Mouse (Mus musculus) right cerebral cortex, postnatal 36 days (tissue): ENCODE measurements at regions not wholly inside any gene's neighbourhood (a gene's known extent, or its start where the extent isn't known, plus 50 kb on each side); places are given as distances from the start of the nearest gene placed in this dataset.

Experiments used
- DNase-seq, 2 experiments: peaks; one replicate each; pipeline ENCODE4 v3.0.0; 2022; ENCODE audit warnings: low spot score in 2 of 2, mixed read lengths in 1 of 2

DNA sequence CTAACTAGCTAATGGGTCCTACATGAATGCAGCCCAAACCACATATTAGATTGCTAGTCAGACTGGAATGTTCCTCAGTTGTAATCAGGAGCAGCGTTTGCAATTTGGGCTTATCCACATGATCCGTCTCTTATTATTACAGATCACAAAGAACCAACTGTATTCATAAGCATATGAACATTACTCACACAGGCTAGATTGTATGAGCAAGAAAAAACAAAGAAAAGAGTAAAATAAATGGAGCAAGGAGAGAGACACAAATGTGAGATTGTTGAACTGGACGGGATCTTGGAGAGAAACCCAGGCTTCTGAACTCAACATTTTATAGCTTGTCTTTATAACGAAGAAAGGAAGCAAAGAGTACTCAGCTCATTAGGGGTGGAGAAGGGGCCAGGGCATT is 148.0 kb upstream of the Dusp10 start:
- DNase-seq: no peak

DNA sequence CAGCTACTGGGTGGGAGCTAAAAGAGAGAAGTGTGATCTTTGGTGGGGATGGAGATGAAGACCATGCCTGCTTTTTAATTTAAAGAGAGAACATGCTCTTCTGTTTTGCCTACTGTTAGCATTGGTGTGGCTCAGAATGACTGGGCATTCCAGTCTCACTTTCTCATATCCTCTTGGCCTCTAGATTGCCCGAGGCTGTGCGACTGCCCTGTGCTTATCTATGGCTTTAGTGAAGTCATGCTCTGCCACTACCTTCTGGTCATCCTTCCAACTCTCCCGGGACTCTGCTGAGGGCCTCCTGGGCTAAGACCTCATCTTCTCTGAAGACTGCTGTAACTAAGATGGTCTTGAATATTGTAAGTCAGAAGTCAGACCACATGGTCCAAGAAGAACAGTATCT is 147.5 kb upstream of the Dusp10 start:
- no peak for DNase-seq

DNA sequence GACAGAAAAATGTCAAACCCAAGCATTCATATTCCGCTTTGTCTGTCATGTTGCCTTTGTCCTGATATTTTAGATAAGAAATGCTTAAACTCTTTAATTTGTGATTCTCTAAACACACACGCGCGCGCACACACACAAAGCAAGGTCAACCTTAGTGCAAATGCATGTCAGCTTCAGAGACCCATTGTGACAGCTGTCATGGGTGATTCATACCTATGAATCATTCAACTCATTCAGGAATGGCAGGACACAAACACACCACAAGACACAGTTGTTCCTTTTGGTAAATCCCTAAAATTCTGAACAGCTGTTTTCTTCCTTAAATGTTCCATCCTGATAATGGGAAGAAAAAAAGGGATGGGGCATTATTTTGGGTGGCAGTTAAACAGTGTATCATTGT is 144.1 kb upstream of the Dusp10 start:
- DNase-seq: no peak

DNA sequence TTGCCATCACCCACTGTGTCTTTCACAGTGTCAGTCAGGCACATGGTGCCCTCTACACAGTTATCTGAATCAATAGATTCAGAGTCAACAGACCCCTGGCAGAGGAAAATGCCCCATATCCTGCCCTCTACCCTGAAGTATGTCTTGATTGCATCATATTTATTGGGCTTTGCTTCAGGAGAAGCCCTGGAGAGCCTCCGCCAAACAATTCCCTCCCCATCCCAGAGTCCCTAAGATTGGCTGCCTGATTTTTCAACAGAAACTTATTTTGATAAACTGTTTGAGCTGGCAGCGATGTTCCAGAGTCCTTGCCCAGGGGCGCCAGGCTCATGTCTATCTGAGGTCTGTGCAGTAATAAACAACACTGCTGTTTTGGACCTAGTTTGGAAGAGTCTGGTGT is 117.2 kb upstream of the Dusp10 start:
- no peak for DNase-seq

DNA sequence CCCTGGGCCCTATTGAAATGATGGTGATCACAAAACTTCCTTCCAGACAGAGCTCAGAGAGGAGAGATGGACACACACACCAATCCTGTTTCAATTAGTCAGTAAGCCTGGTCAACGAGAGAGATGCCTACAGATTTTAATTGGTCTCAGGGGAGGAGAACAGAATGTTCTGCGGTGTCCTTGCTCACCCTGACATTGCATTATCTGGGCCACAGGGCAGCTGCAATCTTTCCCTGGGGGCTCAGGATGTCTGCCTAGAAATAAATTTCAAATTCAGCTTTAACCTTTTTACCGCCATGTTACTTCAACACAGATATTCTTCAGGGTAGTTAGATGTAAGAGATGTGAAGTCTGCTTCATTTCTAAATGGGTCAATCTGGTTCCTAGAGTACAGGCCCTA is 115.0 kb upstream of the Dusp10 start:
- DNase-seq: no peak

DNA sequence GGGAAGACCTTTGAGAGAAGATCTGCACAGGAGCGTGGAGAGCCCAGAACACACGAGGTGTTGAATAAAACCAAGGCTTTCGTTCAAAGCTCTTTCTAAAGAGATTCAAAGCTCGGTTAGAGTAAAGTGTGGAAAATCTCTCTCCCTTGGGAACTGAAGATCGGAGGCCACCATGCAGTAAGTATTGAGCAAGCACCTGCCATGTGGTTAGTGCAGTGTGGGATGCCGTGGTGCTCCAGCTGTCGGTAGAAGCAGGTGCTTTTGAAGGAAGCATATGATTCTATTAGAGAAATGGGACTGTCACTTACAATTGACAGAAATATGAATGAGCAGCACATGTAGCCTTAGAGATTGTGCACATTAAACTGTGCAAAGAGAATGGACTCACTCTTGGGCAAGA is 108.5 kb upstream of the Dusp10 start:
- no peak for DNase-seq

DNA sequence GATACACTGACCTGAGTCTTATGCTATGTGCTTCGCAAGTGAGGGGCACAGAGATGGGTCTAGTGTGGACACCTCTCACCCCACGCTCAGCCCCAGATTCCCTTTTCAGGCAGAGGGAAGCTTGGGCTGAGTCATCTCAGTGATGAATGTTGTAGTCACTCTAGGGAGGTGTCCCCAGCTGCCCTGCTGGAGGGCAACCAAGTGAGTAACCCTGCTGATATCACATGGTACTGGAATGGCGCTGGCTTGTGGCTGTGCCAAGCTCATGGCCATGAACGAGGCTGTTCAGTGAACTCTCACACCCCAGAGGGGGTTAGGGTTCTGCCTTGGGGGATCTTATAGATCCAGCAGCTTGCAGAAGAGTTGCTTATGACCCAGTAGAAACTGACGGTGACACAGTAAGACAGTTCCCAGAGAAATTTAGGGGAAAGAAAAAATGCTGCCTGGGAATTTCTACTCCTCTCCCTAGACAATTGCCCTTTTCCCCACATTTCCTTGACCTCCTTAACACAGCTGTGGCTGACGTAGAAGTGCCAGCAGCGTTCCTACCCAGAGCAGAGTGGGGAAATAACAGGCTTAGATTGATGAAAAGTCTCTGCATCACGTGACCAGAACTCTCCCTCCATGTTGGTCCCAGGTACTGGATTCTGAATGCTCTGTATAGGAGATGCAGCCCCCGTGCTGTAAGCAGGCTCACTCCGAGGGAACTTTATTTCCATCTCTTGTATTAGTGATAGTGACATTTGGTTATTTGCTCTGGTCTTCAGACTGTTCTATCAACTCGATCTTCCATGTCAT is 107.6 kb upstream of the Dusp10 start:
- no peak for DNase-seq

DNA sequence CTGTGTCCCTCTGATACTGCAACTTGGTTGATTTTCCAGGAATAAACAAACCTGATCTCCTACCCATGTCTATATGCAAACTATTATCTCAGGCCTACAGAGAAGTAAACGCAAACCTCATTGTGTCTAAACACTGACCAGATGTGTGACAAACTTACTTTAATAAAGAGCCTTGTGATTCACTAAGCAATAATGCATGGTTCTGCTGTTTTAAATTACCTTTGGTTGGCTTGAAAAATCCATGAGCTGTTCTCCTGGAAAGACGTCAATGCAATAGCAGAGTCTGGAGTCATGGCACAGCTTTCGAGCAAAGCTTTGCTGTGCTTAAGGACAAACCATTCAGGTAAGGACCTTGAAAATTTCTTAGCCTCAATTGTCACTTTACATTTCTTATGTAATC is 95.4 kb upstream of the Dusp10 start:
- no peak for DNase-seq

DNA sequence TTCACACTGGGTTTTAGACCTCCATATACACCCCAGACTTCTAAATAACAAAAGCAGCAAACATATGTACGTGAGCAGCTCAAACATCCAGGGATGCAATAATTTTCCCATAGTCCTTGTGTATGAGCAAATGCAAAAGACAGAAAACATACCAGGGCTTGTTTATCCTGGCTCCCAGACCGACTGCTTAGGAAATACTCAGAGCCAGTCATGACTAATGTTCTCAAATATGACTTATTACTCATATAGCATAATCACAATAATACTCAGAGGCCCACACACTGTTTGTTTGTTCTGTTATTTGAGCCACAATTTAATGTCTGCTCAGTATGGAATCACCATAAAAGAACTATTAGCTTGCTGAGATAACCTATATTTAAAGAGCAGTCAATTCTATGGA is 91.8 kb upstream of the Dusp10 start:
- no peak for DNase-seq

DNA sequence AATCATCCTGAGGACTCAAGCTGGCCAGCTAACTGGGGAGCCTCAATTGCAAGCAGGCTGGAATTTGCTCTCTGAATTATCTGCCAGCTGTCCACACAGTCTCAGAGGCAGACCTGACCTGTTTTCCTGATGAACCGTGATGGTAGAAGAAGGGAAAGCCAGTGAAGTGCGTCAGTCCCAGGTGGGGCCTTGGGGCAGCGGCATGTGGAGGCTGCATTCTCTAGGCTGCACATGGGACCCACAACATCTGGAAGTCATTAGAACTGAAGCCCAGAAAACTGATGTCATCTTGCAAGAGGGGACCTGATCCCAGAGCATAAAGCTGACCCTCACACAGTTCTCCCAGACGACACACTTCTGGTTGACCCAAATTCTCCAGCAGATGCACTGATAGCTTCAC is 84.6 kb upstream of the Dusp10 start:
- DNase-seq: no peak

DNA sequence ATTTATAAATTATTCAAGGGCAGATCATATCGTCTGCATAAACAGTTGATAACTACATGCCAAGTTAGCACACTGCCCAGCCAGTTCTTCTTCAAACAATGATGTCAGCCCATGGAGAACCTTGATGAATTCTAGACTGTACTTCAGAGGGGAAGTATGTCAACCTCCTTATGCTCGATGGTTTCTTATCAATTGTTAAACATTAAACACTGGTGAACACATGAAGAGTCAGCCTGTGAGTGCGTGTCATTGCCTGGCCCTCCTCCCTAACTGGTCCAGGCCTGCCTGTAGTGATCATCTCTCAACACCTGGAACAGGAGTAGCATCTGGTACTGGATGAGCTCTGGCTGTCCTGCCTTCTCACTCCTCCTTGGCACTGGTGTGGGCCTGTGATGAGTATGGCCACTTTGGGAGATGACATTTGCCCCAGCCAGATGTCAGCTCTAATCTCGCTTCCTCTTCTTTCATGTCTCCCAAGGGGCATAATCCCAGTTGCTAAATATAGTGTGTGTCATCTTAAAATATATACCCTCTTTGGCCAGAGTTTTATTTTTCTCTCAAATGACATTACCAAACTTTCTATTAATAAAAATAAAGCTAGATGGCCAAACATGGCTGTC is 82.6 kb upstream of the Dusp10 start:
- no peak for DNase-seq

DNA sequence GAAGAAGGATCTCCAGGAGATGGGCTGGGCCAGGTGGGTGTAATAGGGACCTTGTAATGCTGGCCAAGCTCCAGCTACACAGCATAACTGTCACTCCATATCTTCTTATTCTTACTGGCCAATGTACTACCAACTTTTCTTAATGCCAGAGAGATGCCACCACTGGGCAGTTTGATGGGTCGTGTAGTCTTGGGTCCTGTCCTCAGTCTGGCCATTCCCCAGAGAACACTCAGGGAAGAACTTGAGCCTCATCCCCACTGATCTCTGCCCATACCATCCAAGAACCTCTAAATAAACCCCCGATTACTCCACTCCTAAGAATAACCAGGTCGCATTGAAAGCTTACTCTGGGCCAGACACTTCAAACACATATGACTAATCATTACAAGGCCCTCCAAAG is 82.0 kb upstream of the Dusp10 start:
- no peak for DNase-seq

DNA sequence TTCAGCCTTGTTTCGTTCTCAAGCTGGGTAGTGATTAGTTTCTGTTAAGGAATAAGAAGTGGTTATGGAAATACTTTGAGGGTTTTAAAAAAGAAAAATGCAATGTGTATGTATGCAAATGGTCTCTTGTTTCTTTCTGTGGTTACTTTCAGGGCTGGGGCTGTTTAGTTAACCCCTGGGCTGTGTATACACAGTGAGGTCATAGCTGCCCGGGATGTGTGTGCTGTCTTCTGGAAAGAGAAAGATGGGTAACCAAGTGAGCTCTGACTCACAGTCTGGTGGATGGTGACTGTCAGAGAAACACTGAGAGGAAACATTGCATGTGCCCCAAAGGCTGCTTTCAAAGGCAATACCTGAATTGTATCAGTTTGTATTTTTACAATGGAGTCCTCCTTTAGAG is 79.3 kb upstream of the Dusp10 start:
- no peak for DNase-seq

DNA sequence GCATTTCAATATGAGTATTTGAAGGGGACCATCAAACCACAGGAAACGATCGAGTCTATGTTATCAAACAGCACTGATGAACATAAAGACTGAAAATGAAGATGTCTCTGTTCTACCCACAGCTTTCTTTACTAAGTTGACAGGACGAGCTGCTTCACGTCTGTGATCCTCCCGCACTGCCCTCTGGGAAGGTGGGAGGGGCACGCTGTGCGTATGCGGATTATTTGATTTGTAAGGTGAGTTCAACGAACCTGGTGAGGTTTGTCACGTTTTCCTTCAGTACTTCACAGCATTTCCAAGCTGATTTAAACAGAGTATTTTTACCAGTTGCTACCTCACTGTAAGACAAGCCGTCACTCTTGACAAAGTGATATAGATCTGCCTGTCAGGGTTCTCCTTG is 75.9 kb upstream of the Dusp10 start:
- no peak for DNase-seq

DNA sequence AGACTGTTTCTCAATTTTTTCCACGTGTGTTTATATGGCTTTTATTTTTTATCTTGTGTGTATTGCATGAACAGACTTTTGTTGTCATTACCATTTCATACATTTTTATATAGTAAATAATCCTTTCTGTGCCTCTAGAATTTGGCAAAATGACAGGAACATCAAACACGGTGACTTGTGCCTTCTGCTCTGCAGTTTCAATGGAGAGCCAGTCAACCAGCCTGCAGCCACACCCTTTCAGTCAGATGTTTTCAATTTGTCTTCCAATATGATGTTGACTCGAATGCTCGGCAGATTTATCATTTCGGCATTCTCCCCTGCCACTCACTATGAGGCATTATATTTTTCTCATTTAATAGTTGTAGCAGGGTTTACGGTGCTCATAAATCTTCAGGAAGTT is 74.7 kb upstream of the Dusp10 start:
- no peak for DNase-seq

DNA sequence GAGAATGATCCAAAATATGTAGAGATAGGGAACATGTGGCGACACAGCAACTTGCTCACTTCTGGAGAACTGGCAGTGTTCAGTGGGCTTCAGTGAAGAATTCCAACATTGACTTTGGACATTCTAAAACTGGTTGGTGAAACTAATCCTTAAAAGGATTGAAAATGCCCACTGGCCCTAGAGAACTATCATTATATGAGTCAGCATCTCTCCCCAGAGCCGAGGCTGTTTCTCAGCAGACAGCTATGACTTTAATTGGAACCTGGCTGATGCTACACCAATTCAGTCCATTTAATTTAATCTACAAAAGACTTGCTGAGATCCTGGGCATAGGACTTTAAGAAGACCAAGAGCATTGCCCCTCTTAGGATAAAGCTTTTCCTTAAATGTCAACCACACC is 72.4 kb upstream of the Dusp10 start:
- no peak for DNase-seq

DNA sequence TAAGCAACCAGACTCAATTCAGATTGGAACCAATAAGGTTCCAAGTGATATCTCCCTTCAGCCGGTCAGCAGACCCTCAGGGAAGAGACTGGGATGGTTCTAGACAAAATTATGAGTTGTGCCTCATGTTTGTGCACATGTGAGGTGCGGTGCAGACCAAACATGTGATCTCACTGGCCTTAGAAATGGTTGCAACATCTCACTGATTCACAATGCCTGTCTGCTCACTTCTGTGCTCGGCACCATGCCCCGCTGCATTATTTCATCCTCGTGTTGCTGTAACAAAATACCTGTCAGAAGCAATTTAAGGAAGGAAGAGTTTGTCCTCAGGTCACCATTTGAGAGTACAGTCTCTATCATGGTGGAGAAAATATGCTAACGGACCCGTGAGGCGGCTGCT is 66.9 kb upstream of the Dusp10 start:
- DNase-seq: no peak

DNA sequence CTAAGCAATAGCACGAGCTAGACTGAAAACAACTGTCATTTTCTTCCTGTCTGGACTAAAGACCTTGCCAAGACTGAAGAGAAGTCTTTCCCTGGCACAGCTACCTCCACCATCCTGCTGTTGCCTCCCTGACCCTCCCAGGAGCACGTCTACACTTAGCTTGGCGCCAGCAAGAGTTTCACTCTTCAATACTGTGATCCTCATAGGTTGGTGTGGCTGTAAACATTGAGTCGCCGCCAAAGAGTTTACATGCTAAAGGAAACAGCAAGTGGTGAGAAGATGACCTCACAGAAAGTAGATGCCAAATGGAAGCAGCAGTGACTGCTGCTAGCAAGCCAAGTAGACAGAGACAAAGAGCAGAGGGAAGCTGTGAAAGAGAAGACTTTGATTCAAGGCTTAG is 66.0 kb upstream of the Dusp10 start:
- no peak for DNase-seq

DNA sequence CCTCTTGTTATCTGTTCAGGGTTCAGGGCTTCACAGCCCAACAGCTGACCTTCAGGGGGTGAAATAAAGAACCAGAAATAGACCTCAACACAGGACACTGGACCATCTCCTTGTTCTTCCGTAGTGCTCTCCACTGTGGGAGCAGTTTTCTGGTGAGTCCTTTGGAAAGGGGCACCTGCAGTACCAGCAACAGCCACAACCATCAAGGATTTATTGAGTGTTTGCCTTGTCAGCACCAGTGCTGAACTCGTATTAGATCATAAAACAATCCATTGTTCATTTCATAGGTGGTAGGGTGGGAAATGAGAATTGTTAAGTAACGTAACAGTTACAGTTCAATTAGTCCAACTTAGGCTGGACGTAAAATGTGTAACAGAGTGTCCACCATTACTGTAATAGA is 63.9 kb upstream of the Dusp10 start:
- no peak for DNase-seq

DNA sequence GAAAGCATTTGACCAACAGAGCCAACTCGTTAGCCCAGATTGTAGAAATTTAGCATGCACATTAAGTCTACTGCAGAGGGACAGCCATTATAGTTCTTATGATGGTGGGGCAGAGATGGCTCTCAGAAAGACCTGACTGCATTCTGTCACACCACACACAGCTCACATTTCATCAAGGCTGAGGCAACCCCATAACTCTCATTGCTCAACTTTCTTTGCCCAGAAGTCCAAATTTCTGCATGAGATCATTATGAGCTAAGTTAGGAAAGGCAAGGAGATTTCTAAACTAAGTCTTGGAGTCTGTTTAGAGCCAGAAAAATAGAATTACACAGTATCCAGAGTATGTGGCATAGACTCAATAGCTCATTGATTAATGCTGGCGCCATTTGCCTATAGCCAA is 59.0 kb upstream of the Dusp10 start:
- DNase-seq: no peak

DNA sequence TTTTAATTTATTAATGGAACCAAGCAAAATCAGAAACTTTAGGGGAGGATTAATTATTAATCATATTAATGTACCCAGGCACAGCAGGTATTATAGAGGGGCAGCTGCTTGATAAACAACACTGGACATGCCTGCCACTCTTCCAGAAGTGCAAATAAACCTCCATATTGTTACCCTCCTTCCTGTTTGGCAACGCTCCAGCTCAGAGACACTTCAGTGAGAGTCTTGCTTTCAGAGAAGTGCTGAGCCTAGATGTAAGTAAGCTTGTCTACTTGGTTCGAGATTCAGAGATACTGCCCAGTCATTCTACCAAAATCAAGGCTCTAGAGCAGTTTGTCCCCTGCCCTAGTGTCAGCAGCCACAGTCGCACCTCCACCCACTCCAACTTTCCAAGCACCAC is 56.7 kb upstream of the Dusp10 start:
- no peak for DNase-seq

DNA sequence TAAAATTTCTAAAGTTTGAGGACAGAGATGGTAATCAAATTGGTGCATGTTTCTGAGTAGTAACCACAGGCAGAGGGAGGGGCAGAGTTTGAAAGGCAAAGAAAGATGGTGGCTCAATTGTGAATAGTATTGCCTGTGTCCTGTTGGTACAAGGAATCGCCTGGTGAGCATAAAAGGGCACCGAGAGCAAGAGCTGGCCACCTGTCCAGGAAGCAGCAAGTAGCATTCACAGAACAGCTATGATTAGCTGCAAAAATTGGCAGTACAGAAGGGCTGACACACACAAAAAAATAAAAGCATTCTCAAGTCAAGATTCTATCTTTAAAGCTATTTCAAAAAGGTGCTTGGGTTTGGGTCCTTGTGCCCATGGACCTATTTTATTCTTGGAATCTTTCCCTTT is 51.7 kb upstream of the Dusp10 start:
- no peak for DNase-seq

DNA sequence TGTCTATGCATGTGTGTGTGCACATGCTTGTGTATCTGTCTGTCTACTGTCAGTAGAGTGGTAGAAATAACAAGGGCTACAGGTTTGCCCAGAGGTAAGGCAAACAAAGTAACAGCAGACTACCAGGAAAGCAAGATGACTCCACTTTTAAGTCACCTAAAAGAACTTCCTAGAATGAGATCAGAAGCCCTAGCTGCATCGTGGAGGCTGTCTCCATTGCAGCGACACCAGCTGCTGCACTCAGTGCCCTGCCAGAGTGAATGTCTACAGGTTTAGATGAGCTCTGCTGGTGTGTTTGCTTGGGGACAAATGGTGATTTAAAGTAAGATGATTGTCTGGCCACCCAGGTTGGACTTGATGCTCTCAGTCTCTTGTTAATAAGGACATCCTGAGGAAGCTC is 50.6 kb upstream of the Dusp10 start:
- no peak for DNase-seq

DNA sequence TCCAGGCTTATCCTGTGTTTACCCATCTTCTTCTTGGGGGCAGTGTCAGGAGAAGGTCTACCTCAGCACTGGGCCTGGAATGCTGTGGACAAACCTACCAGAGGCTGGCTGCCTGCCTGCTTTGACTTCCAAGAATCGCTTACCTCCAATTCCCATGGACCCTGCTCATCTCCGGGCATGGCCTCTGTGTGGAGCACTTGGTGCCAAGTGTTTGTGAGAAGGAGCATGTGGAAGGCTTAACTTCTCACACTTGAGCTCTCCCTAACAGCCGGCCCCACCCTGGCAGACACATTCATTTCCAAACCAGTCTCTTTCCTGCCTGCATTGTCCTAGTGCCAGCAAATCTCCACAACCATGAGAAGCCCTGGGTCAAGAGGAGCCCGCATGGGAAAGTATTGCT is 49.8 kb upstream of the Dusp10 start:
- DNase-seq: no peak
